Mouse (Mus musculus) lung, postnatal 10 days (tissue): ENCODE data around the gene Accs.

Experiments used
- DNase-seq: peaks from one replicate; pipeline ENCODE4 v3.0.0; 2021

Accs gene

GRCm38 (mm10) chr2:93851303-93851702 lies 1.6 kb upstream of the Accs start:
- no peak for DNase-seq

- DNase-seq, result no peak
Observed at GRCm38 (mm10) chr2:93850317-93850944, 688 bp upstream of the Accs start.

- no peak for DNase-seq
Observed at GRCm38 (mm10) chr2:93841349-93841748, 8.4 kb downstream of the Accs start.

DNA sequence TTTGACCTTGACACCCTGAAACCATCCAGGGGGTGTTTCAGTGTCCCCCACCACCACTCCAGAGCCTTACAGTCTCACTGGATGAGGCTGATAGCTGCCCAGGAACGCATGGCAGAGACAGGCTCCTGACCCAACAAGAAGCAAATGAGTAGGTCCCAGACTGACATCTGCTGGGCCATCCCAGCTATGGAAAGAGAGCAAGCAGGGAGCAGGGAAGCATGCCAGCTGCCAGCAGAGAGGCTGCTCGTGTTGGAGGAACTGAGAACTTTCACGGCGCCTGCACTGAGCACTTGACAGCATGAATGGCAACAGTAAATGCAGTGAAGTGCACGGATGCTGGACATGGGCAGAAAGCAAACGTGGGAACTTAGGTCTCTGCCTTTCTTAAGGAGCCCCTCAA lies 9.6 kb downstream of the Accs start:
- no peak for DNase-seq

DNA sequence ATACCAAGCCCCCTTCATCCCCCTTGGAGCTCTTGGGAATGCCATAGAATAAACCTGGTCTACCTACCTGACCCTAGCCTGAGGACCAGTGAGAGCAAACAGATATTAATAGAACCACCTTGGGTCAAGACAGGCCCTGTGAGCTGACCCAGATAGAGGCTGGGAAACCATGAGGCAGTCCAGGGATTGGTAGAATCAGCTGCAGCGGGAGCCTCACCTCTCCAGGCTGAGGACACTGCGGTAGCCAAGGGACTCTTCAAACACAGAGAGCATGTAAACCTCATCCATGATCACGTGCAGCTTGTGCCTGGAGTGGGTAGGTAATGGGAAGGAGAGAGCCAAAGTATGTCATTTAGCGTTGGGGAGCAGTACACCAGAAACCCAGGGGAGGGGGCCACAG lies 10.8 kb downstream of the Accs start:
- no peak for DNase-seq

- no peak for DNase-seq
Observed at GRCm38 (mm10) chr2:93836232-93836785, 13.4 kb downstream of the Accs start.

- DNase-seq, result no peak
Observed at GRCm38 (mm10) chr2:93835596-93835995, 14.1 kb downstream of the Accs start.

- peak; percentile 90 for DNase-seq
Observed at GRCm38 (mm10) chr2:93823519-93823918, 26.2 kb downstream of the Accs start.

DNA sequence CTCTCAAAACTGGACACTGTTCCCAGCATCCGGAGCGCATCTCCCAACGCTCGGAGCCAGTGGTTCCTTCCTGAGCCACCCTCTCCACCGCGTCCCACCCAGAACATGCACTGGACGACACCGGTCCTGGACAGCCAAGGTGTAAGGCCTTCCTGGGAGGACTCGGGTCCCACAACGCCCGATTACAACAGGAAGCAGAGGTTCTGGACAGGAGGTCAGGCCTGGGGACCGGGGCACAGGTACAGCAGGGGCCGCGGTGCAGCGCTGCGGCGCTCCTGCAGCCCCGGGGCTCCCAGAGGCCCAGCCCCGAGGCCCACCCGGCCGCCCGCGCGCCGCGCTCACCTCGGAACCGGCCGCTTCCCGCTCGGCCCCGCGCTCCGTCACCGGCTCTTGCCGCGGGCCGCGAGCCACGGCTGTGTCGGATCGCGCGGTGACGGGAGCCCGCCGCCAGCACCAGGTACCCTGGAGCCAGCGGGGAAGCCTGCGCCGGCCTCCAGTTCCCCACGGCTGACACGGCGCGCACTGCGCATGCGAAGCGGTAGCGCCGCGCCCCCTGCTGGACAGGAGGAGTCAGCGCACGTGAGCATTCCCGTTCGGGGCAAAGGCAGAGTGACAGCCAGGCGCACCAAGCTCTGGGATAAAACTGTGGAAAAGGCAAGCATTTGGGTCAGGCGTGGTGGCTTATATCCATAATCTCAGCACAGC lies 27.5 kb downstream of the Accs start, which contains the start of gene Ext2:
Gene Ext2, minus strand, starts transcription at position 524 of the 705 bp plus-strand sequence.
- peak; percentile 92 for DNase-seq

DNA sequence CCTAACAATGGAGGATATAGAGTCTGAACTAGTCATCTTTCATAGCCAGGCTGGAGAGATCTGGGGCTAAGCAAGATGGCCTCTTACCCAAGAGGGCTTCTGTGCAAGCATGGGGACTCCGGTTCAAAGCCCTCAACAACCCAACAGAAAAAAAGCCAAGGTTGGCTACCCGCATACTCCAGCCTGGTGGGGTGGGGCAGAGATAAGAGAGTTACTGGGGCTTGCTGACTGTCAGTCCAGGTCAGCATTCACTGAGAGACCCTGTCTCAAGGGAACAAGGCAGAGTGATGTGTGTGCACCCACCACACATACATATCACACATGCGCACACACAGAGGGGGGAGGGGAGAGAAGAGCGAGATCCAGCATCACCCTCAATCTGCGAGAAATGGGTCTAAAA lies 32.0 kb downstream of the Accs start:
- DNase-seq, result no peak

DNA sequence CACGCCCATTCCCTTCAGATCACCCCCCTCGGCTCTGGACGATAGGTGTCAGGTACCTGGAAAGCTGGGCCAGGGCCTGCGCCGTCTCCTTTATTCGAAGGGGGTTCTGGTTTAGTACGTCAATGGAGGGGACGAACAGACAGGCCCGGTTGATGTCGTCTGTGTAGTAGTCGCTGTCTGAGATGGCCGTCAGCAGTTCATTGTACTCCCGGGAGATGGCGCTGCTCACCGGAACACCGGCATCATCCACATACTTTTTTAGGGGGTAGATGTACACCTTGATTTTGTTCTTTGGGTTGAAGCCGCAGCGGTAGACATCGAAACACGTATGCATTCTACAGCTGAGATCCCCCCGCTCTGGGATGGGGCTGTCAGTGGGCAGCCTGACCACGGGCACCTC lies 36.4 kb downstream of the Accs start:
- no peak for DNase-seq

GRCm38 (mm10) chr2:93811812-93812211 lies 37.9 kb downstream of the Accs start:
- peak; percentile 70 for DNase-seq

GRCm38 (mm10) chr2:93809931-93810330 lies 39.8 kb downstream of the Accs start:
- peak; percentile 68 for DNase-seq

DNA sequence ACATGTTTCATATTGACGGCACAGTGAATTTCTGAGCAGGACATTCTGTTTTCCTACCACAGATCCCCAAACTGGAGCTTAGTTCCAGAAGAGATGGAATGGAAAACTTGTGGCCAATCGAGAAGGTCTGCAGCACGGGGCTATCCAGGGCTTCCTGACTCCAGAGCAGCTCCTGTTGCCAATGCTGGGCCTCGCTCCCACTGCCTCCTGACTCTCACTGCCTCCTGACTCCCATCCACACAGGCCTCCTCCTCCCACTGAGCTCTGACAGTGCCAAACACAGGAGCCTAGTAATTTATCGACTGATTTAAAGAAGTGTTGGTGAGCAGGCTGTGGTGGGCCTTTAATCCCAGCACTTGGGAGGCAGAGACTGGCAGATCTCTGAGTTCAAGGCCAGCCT lies 41.7 kb downstream of the Accs start:
- DNase-seq, result no peak

GRCm38 (mm10) chr2:93807440-93807839 lies 42.3 kb downstream of the Accs start:
- no peak for DNase-seq

- DNase-seq, result no peak
Observed at GRCm38 (mm10) chr2:93806487-93807201, 43.1 kb downstream of the Accs start.

GRCm38 (mm10) chr2:93805523-93805922 lies 44.2 kb downstream of the Accs start:
- peak; percentile 40 for DNase-seq

- DNase-seq, result no peak
Observed at GRCm38 (mm10) chr2:93805066-93805465, 44.7 kb downstream of the Accs start.

GRCm38 (mm10) chr2:93802947-93803346 lies 46.8 kb downstream of the Accs start:
- DNase-seq, result no peak

DNA sequence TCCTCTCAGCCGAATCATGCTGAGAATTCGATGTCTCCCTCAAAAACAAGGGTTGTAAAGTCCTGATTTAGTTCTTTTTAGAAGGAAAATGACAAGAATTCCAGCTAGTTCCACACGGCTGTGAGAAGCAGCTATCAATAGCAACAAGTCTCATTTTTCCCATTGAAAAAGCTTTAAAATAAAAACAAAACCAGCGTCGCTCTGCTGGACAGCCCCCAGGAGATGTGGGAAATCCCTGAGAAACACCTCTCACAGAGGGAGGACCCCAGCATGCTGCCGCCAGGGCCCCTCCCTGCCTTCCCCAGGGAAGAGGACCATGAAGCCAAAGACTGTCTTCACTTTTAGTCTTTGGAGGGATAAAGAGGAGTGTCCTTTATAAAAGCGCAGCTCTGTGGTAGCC lies 48.6 kb downstream of the Accs start:
- DNase-seq, result no peak

DNA sequence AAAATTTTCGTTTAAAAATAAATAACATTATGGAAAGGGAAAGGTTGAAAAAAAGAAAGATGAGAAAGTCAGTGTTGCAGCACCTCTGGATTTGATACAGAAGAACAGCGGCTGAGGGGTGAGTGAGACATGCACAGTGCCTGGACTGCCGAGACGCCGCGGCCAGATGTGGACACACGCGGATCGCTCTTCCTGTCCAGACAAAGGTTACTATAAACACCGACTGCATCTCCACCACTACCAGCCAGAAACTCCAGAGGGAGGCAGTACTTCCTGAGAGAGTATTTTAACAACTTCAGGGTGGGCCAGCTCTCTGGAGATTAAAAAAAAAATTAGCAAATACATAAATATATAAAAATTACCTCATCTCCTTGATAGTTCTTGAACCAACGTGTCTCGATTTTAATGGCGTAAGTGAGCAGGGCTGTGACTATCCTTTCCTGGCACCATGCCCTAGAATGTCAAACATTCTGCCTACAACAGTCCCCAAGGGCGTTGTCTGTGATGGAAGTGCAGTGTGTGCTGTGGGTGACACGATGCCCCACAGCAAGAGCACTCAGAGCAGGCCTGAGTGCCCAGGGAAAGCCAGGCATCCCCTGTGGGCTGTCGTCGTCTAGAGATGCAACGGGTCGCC lies 52.5 kb downstream of the Accs start:
- peak; percentile 81 for DNase-seq

GRCm38 (mm10) chr2:93794375-93794774 lies 55.4 kb downstream of the Accs start:
- no peak for DNase-seq
